Mouse (Mus musculus) stomach, embryonic 14.5 days (tissue): ENCODE data around the gene Dock9. TPM values are rescaled to one million over a fixed set of nuclear protein-coding genes. Genes with fewer than 3 reads are reported as not detected.
A peak's percentile ranks its signal among the peaks of the same experiment; 100 is the strongest.

ENCODE experiments used
- ATAC-seq: fragments of 200-750 bp; cut with Nextera tagmentation; 2 replicates; pipeline ENCODE4 v1.8.0; 2017; ENCODE audit warnings: low read depth, moderate TSS enrichment; ENCODE audit not compliant: insufficient number of reproducible peaks, insufficient read depth, low FRiP score
- H3K27ac ChIP-seq: fragments of 300-500 bp; sonication (generic); 2 replicates; pipeline ENCODE4 v1.5.1; 2014; ENCODE audit warnings: mild to moderate bottlenecking, low read length, moderate library complexity, mixed read lengths
- H3K27me3 ChIP-seq: fragments of 300-500 bp; sonication (generic); 2 replicates; pipeline ENCODE4 v1.6.1; 2014; ENCODE audit warnings: low read length, control low read depth, mixed read lengths; ENCODE audit not compliant: control insufficient read depth, insufficient read depth
- H3K36me3 ChIP-seq: fragments of 300-500 bp; sonication (generic); 2 replicates; pipeline ENCODE4 v1.6.1; 2014; ENCODE audit warnings: mild to moderate bottlenecking, control low read depth, low read length, moderate library complexity, mixed read lengths; ENCODE audit not compliant: control insufficient read depth, insufficient read depth
- H3K4me1 ChIP-seq: fragments of 300-500 bp; sonication (generic); 2 replicates; pipeline ENCODE4 v1.6.1; 2014; ENCODE audit warnings: low read length, control low read depth, mixed read lengths; ENCODE audit not compliant: control insufficient read depth, insufficient read depth
- H3K4me2 ChIP-seq: fragments of 300-500 bp; sonication (generic); replicated peaks from 2 replicates; pipeline ENCODE4 v1.6.1; 2014; ENCODE audit warnings: low read depth, low read length, control low read depth
- H3K4me3 ChIP-seq: fragments of 300-500 bp; sonication (generic); 2 replicates; pipeline ENCODE4 v1.5.1; 2014; ENCODE audit warnings: low read depth, low read length, control low read depth
- H3K9ac ChIP-seq: fragments of 300-500 bp; sonication (generic); replicated peaks from 2 replicates; pipeline ENCODE4 v1.6.1; 2014; ENCODE audit warnings: low read depth, mild to moderate bottlenecking, control low read depth, low read length, moderate library complexity, mixed read lengths
- H3K9me3 ChIP-seq: fragments of 300-500 bp; sonication (generic); 2 replicates; pipeline ENCODE4 v1.6.1; 2016; ENCODE audit warnings: low read depth, low read length, control low read depth; ENCODE audit not compliant: control insufficient read depth
- WGBS: fragments of 180-500 bp; shearing (Covaris S2); extraction: QIAGEN DNeasy Blood & Tissue Kit; methylation state at CpG from one replicate; pipeline ENCODE4 v1.1.7; 2014; 5-methylcytosine and 5-hydroxymethylcytosine counted together
- polyA plus RNA-seq: library from polyadenylated mRNA; unstranded; fragments of >200 nt; fragmentation: Nextera tagmentation; extraction: Ambion mirVana; gene quantifications from 2 replicates; pipeline ENCODE4 v1.2.1, GENCODE M21; 2014

Gene Dock9
- polyA plus RNA-seq, 1 experiment from 2014 or later = 28.0 TPM

DNA sequence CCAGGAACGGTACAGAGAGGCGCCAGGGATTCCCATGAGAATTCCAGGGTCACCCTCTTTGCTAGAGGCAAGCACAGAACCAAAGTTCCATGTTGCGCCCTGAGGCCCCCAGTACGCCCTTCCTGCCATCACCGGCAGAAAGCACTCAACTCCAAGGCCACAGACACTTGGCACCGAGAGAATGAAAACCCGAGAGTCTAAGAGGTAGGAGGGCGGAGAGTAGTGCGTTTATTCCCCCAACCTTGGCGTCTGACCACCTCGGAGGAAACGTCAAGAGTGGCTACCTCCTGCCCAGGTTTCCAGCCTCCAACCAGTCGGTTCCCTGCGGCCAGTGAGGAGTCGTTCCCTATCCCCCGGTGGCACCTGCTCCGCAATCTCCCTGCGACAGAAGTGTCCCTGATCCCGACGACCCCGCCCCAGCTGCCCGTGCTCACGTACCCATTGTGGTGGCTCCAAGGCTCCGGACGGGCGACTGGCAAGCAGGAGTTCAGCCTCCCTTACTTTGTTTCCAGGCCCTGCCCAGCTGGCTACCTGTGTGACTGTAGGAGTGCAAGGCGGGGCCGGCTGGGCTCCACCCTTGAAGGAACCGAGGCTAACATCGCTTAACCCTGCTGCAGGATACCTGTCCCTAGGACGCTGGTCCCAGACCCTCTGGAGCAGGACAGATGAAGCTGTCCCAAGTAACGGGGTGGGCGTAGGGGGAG, 292.7 kb downstream of the Dock9 start, which contains the start of gene Slc15a1:
Gene Slc15a1, minus strand, starts transcription at position 472 of the 704 bp plus-strand sequence.
- H3K36me3 ChIP-seq = no peaks in the 10 kb centered on the region
- H3K4me3 ChIP-seq = peak within 1 kb of the TSS; percentile 13; the same call in 1 of the 2 replicates
- H3K4me2 ChIP-seq = peak within 1 kb of the TSS; percentile 32
- peaks cover 3% of the 10 kb centered on the region; the same call in 1 of the 2 replicates for H3K27me3 ChIP-seq
- ATAC-seq = no peak
- H3K9me3 ChIP-seq = no peaks in the 10 kb centered on the region
- H3K4me1 ChIP-seq = no peaks in the 10 kb centered on the region
- no peak within 1 kb of the TSS for H3K27ac ChIP-seq
- no peak within 1 kb of the TSS for H3K9ac ChIP-seq
- 14% methylated on average over 33 of the region's 33 CpGs for WGBS

DNA sequence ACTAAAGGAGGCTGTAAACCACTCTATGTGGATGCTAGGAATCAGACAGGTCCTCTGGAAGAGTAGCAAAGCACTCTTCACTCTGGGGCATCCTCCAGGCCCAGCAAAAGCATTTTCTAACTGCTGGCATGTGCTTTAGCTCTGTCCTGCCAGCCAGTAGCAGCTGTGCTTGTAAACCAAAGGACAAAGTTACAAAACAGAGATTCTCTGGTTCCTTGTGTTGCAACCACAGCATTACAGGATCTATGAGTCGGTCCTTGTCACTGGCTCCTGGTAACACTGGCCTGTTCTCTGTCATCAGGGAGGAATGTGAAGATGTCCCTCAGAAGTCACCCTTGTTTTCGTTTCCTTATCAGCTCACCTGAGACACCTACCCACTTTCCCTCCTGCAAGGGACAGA, 297.1 kb downstream of the Dock9 start:
- H3K9me3 ChIP-seq = no peaks in the 10 kb centered on the region
- WGBS = 55% methylated on average over 2 of the region's 2 CpGs
- H3K27me3 ChIP-seq = peaks cover 3% of the 10 kb centered on the region; the same call in 1 of the 2 replicates
- H3K27ac ChIP-seq = no peak overlapping the region
- ATAC-seq = no peak
- no peak overlapping the region for H3K9ac ChIP-seq
- no peak overlapping the region for H3K4me2 ChIP-seq
- no peak overlapping the region for H3K4me3 ChIP-seq
- H3K4me1 ChIP-seq = no peaks in the 10 kb centered on the region
- H3K36me3 ChIP-seq = no peaks in the 10 kb centered on the region

DNA sequence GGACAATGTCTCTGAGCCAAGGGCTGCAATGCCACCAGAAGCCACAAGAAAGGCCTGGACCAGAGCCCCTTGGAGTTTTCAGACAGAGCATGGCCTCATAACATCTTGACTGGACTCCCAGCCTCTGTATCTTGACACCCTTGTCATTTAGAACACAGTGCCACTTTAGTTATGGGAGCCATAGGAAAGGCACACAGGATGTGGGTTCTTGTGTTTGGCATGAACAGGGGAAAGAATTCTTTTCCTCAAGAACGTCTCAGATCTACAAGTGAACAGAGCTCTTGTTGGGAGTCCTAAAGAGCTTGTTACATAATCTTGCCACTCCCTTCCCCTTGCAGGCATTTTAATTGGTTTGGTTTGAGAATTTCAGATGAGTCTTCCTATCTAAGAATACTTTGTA, 297.9 kb downstream of the Dock9 start:
- no peak for ATAC-seq
- no peak overlapping the region for H3K4me3 ChIP-seq
- no peak overlapping the region for H3K9ac ChIP-seq
- H3K36me3 ChIP-seq = no peaks in the 10 kb centered on the region
- no peaks in the 10 kb centered on the region for H3K9me3 ChIP-seq
- H3K4me2 ChIP-seq = no peak overlapping the region
- no peaks in the 10 kb centered on the region for H3K27me3 ChIP-seq
- no peaks in the 10 kb centered on the region for H3K4me1 ChIP-seq
- H3K27ac ChIP-seq = no peak overlapping the region
- WGBS = 45% methylated on average over 1 of the region's 1 CpGs

DNA sequence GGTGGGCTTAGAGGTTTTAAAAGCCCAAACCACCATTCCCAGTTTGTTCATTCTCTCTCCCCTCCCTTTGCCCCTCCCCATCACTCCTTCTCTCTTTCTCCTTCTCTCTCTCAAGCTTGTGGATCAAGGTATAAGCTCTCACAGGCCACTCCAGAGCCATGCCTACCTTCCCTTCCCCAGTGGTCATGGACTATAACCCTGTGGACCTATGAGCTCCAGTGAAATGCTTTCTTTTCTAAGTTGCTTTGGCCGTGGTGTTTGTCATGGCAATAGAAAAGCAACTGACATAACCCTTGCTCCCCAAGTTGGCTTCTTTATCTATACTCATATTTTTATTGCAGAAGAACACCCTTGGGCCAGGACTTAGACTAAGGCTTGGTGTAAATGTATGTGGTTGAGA, 299.8 kb downstream of the Dock9 start:
- whole genome bisulfite sequencing = 78% methylated on average over 1 of the region's 1 CpGs
- no peak for ATAC-seq
- H3K27me3 ChIP-seq = no peaks in the 10 kb centered on the region
- no peak overlapping the region for H3K4me2 ChIP-seq
- H3K9me3 ChIP-seq = no peaks in the 10 kb centered on the region
- no peak overlapping the region for H3K27ac ChIP-seq
- H3K36me3 ChIP-seq = no peaks in the 10 kb centered on the region
- H3K9ac ChIP-seq = no peak overlapping the region
- H3K4me3 ChIP-seq = no peak overlapping the region
- H3K4me1 ChIP-seq = no peaks in the 10 kb centered on the region

DNA sequence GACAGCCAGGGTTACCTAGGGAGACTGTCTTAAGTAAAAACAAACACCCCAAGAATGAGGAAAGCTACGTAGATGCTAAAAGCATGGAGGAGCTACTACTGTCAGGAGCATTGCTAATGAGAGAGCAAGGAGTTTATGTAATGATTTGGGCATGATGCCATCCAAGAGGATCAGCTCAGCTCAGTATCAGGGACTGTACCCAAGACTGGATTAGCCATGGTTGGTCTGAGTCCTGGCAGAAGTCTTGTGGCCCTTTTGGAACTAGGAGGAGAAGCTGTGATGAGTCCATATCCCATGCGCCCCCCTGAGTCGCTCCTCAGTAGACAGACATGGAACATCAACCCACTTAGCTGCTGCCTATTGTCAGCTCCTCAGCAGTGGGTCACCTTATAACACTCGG, 301.9 kb downstream of the Dock9 start:
- Histone ChIP-seq H3K4me3 (no peak overlapping the region), H3K4me1 (no peaks in the 10 kb centered on the region), H3K9me3 (no peaks in the 10 kb centered on the region), H3K36me3 (no peaks in the 10 kb centered on the region), H3K27ac (no peak overlapping the region), H3K27me3 (no peaks in the 10 kb centered on the region), H3K4me2 (no peak overlapping the region), H3K9ac (no peak overlapping the region)
- WGBS = 83% methylated on average over 4 of the region's 4 CpGs
- ATAC-seq = no peak

DNA sequence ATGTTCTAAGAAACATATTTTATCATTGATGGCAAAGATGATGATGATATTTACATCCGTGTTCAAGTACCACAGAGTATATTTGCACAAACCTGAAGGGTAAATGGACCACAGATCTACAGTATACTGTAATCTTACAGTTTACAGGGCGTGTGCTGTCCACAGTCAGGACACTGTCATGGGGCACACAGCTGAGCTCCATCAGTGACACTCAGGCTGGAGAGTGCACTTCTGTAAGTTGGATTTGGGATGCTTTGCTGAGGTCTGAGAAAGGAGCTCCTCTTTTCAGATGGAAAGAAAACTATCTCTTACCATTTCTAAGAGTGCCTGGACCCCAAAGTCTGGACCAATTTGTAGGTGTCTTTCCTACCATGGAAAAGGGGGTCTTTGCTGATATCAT, 302.5 kb downstream of the Dock9 start:
- Histone ChIP-seq H3K27me3 (no peaks in the 10 kb centered on the region), H3K9me3 (no peaks in the 10 kb centered on the region), H3K27ac (no peak overlapping the region), H3K36me3 (no peaks in the 10 kb centered on the region), H3K9ac (no peak overlapping the region), H3K4me3 (no peak overlapping the region), H3K4me2 (no peak overlapping the region), H3K4me1 (no peaks in the 10 kb centered on the region)
- WGBS = 78% methylated on average over 2 of the region's 2 CpGs
- no peak for ATAC-seq

DNA sequence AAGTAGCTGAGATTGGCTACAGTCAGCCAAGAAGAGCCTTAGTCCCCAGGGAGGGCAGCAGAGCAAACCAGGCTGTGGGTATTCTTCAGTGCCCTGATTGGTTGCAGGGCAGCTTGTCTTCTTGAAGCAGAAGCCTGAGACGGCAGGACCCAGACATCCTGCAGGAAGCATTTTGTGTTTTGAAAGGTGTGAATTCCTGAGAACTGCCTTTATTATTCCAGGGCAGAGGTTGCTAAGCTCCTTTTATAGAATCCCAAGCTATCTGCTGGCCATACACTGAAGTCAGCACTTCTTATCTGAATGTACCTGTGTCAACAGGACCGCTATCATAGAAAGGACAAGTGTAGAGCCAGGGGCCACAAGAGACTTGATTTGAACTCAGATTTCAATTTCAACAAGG, 303.4 kb downstream of the Dock9 start:
- Histone ChIP-seq H3K27me3 (no peaks in the 10 kb centered on the region), H3K27ac (no peak overlapping the region), H3K4me1 (no peaks in the 10 kb centered on the region), H3K9me3 (no peaks in the 10 kb centered on the region), H3K4me3 (no peak overlapping the region), H3K4me2 (no peak overlapping the region), H3K36me3 (no peaks in the 10 kb centered on the region), H3K9ac (no peak overlapping the region)
- WGBS = 45% methylated on average over 2 of the region's 2 CpGs
- no peak for ATAC-seq

DNA sequence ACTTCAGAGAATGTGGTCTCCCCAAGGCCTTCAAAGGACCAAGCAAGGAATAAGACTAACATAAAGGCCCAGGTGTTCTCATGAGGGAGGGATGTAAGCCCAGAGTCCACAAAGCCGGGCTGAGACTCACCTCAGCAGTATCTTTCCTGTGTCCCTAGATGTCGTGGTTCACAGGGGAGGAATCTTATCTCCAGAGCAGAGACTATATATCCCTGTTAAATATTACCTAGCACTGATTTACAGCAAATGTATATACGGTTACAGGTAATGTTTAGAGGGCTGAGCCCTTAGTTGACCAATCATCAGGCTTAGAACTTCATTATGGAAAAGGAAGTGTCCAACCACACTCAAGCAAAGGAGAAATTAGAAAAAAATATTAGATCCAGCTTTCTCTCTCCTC, 303.9 kb downstream of the Dock9 start:
- Histone ChIP-seq H3K9ac (no peak overlapping the region), H3K27ac (no peak overlapping the region), H3K36me3 (no peaks in the 10 kb centered on the region), H3K4me1 (no peaks in the 10 kb centered on the region), H3K27me3 (no peaks in the 10 kb centered on the region), H3K4me3 (no peak overlapping the region), H3K4me2 (no peak overlapping the region), H3K9me3 (no peaks in the 10 kb centered on the region)
- no peak for ATAC-seq
- WGBS = 56% methylated on average over 3 of the region's 3 CpGs

DNA sequence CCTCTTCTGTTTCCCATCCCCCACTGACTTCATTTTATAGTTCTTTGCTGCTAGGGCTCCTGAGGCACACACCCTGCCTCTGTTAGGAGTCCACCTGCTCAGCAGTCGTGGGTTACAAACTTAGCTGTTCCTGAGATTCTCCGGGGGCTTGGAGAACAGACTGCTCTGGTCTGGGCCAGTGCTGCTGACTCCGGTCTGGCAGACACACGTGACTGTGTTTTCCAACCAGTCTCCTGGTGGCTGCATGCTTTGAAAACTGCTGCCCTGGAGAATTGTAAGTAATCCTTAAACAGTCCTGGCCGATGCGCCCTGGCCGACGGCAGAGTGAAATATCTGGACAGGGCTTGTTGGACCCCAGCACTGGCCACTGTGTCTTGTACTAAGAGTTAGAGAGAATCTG, 305.3 kb downstream of the Dock9 start:
- 0 out of 2 replicates have a peak, but pooled peaks have one; percentile 18 for ATAC-seq
- Histone ChIP-seq H3K27ac (no peak overlapping the region), H3K27me3 (no peaks in the 10 kb centered on the region), H3K9ac (no peak overlapping the region), H3K36me3 (no peaks in the 10 kb centered on the region), H3K4me2 (no peak overlapping the region), H3K4me3 (no peak overlapping the region), H3K9me3 (no peaks in the 10 kb centered on the region), H3K4me1 (no peaks in the 10 kb centered on the region)
- WGBS = 57% methylated on average over 8 of the region's 8 CpGs
